Mouse (Mus musculus) 416B (cell line): ENCODE results near the gene Alkbh2.

Experiments
- DNase-seq: peaks from one replicate; pipeline ENCODE4 v3.0.0; 2011; ENCODE audit warnings: low read depth

Alkbh2 gene

DNA sequence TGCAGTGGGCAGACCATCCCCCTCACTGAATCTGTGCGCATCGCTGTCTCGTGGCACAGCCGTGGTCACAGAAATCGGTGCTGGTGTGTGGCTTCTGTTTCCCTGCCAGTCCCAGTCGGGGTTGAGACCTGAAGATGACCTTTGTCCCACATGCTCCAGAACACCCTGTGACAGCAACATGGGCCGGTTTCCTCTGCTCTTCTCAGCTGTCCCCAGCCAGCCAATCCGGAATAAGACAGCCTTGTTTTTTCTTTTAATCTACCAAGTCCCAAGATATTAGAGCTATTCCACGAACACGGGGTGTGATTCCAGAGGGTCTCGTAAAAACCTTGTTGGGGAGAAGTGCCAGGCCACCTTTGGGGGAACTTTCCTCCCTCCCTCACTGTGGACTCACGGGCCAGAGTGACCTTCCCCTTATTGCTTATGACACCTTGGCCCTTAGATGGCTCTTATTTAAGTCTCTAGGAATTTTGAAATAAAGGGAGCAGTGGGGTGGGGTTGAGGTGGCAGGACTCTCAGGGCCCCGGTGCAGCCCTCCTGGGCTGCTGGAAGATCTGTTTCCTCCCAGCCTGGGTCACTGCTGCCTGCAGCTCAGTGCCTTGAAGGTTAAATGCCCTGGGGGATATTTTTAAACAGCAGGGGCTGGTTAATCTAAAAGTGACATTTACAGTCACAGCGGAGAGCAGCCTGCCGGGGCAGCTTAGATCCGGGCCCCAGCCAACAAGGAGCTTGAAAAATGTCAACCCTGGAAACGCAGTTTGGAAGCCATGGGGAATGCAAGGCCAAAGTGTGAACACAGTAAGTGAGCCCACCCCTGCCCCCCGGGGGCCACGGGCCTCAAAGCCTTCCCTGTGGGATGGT lies 18.2 kb upstream of the Alkbh2 start, which contains the start of gene Acacb:
Gene Acacb, plus strand, starts transcription at position 508 of the 861 bp plus-strand sequence.
- no peak for DNase-seq

DNA sequence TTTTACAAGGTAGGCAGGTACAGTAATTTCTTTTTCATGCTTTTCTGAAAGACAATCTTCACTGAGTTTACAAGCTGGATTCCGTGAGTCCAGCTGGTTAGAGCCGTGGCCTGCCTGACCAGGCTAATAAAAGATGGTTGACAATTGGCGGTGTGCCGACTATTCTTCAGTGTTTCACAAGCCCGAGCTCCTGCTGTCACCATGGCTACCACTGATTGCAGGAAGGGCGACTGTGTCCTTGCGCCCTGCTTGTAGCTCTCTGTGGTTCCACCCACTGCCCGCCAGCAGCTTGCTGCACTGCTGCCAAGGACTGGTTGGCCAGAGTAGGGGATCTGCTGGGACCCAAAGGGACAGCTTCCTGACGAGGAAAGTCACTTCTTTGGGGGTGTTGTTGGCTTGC lies 11.2 kb upstream of the Alkbh2 start:
- peak; percentile 34 for DNase-seq

DNA sequence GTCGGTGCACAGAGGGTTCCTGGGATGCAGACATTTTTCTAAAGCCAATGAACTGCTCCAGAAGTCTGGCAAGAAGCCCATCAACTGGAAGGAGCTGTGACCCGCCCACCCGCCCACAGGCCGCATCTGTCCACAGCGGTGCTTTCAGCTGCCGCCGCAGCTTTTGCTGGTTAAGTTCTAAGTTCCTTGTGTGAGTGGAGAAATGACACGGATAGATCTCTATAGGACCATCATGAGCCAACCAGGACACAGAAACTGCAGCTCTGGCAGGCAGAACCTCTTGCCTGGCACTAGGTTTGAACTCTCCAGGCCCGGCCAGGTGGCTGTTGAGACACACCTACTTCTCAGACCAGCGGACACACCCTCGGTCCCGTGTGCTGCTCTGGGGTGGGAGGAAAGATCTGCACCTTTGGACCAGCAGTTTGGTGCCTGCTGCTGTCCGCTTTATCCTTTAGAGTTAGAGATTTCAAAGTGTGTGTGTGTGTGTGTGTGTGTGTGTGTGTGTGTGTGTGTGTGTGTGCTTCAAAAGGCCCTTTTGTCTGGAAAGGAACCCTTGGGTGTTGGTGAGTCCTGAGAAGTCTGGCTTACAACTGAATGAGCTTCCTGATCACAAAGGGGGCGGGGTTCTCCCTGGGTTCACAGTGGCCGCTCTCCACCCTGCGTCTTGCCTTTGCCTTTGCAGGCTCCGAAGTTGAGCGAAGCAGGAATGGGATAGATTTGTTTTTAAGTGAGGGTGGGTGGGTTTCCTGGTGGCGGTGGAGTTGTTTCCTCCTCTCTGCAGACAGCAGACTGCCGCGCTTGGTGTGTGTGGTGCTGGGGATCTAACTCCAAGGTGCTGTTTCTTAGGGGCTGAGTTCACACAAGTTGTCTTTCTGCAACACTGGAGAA lies 10.5 kb upstream of the Alkbh2 start:
- no peak for DNase-seq

DNA sequence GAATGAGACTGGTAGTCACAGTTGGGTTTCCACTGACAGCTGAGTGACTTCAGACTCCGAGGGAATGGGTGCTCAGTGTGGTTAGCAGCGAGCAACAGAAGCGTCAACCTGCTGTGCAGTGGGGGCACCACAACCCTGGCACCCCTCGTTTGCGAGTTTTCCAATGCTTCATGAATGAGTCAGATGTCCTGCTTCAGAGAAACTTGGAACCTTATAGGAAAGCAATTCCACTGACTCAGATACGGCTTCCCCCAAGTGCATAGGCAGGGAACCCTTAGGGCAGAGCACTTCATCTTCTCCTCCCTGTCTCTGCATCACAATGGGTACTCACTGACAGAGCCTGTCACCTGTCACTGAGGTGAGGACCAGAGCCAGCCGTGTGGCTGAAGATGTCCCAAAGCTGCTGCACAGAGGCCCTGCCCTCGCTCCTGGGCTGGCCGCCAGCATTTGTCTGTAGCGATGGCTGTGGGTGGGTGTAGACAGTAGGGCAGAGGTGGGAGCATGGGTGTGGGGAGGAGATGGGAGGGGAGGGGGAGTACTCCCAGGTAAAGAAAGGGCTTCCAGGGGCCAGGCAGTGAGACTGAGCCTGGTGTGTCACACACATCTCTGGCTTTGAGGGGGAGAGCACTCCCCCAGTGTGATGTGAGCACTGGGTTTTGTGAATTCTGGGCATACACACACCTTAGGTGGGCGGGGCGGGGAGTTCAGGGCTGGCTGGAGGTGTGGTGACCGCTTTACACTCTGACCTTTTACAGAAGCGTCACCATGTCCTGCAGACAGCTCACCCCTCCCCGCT lies 9.7 kb upstream of the Alkbh2 start:
- DNase-seq, result no peak

DNA sequence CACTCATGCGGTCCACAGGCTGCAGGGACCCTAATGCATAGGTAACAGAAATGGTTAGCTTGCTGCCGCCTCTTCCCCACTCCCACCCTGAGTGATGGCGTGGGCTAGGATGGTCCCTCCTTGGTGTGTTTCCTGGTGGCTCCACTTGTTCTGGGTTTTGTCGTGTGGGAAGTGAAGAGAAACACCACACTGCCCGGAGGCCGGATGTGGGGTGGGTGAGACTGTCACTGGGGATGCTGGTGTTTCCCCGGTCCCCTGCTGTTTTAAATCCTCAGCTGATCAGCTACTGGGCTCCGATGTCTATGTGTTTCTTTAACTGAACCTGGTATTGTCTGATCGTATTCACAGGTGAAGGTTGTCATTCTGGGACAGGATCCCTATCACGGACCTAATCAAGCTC lies 7.5 kb upstream of the Alkbh2 start:
- DNase-seq, result peak; percentile 53

DNA sequence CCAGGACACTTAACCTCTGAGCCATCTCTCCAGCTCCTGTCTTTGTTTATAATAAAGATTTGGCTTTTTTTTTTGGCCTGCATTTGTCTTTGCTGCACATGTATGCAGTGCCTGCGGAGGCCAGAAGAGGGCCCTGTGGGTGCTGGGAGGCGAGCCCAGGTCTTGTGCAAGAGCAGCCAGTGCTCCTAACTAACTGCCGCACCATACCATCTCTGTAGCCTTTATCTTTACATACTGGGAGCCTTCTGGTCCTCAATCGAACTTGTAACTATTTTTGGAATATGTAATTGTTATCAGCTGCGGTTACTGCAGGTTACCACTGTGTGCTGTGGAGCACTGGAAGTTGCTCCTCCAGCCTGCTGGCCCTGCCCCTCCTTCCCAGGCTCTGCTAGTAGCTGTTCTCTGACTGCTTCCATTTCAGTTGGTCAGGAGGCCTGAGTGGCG lies 6.1 kb upstream of the Alkbh2 start:
- DNase-seq, result peak; percentile 85

DNA sequence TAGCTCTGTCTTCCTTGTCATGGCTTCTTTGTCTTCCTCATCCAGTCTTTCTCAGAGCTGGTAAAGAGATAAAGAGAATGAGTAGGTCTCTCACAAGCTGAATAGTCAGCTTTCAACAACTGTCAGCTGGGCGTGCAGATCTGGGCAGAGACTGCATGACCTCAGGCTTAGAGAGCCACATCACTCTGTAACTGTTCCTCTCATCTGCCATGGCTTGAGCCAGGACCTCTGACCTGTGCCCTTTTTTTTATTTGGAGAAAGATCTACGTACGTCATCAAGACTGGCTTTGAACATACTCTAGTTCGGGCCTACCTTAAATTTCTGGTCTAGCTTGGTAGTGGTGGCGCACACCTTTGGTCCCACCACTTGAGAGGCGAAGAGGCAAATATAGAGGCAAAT lies 4.8 kb upstream of the Alkbh2 start:
- no peak for DNase-seq

DNA sequence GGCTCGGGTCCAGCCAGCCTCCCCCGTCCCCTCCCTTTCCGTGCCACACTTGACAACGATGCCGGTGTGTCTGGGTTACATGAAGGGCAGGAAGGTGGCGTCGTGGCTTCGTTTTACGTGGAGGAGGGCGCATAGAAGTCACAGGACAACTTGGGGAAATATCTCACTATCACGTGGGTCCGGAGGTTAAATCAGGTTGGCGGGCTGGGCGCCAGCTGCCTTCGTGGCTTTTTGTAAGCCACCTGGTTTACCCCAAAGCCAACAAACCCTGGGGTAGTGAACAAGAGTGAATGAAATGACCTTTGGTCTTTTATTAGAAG lies 3.5 kb upstream of the Alkbh2 start:
- DNase-seq, result peak; percentile 86

DNA sequence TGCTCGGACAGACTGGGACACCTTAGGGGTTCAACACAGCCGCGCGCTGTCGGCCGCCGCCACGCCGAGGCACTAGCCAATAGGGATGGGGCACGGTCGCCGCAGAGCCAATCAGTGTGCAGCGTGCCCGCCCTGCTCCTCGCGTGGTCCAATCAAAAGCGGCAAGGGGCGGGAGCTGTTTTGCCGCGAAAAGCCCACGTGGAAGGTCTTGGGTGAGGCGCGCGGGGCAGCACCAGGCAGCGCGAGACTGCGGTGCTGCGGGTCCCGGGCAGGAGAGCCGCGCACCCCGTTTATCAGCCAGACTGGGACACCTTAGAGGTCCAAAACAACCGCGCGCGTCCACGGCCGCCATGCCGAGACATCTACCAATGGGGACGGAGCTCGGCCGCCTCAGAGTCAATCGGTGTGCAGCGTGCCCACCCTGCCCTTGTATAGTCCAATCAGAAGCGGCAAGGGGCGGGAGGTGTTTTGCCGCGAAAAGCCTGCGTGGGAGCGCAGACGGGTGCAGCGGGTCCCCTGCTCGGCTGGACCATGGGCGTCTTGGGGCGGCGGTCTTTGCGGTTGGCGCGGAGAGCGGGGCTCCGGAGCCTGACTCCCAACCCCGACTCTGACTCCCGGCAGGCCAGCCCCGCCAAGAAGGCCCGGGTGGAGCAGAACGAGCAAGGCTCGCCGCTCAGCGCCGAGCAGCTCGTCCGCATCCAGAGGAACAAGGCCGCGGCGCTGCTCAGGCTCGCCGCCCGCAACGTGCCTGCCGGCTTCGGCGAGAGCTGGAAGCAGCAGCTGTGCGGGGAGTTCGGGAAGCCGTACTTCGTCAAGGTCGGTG lies 2.9 kb upstream of the Alkbh2 start:
- DNase-seq, result peak; percentile 93

DNA sequence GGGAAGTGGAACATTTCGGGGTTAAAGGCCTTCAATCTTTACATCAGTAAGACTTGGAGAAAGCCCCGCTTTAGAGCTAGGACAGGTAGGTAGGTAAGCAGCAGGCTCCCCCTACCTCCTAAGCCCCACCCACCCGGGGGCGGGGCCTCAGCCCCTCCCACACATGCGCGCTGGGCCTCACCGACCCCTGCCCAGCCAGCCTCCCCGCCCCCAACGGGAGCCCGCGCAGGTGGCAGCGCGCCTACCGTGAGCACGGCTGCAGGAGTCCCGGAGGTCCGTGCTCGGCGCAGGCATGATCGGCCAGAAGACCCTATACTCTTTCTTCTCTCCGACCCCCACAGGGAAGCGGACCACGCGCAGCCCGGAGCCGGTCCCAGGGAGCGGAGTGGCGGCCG lies 2.2 kb upstream of the Alkbh2 start, which contains the start of gene Ung:
Gene Ung, plus strand, starts transcription at position 176 of the 395 bp plus-strand sequence.
- peak; percentile 37 for DNase-seq

DNA sequence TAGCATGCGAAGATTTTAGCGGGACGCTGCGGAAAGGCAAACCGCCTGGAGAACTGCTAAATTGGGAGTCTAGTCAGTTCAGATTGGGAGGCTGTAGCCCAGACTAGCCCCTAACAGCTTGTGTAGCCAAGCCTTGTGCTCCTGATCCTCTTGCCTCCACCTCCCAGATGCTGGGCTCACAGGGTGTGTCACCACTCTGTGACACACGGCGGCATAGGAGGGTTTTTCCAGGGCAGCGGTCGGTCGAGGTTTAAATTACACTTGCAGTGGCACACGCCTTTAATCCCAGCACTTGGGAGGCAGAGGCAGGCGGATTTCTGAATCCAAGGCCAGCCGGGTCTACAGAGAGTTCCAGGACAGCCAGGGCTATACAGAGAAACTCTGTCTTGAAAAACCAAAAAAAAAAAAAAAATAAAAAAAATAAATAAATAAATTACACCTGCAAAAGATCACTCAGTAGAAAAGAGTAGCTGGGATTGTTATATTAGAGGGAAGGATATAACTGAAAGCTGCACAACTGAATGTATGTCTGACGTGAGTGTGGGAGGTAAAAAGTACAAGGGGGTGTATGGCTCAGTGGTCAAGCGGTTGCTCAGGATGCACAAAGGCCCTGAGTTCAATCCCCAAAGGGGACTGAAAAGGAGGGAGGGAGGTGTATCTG lies 1.7 kb upstream of the Alkbh2 start:
- no peak for DNase-seq

DNA sequence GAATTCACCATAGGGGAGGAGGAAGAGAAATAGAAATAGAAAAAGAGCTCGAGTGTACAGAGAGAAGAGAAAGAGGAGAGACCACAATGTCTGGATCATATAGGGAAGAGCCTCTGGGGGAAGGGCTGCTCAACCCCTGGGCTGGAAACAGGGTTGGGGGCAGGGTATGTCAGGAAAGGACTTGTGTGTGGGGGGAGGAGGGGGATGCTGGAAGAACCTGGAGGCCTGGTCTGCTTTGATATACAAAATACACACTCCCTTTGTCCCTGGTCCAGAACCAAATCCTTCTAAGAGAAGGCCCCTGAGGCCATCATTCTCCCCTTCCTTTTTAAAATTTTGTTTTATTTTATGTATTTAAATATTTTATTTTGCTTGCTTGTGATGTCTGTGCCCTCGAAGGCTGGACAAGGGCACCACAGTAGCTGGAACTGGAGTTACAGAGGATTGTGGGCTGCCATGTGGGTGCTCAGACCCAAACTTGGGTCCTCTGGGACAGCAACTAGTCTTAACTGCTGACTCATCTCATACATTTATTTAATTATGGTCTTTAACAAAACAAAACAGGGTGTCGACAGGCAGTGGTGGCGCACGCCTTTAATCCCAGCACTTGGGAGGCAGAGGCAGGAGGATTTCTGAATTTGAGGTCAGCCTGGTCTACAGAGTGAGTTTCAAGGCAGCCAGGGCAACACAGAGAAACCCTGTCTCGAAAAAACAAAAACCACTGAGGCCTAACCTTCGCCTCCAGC lies 1.3 kb downstream of the Alkbh2 start:
- DNase-seq, result no peak

DNA sequence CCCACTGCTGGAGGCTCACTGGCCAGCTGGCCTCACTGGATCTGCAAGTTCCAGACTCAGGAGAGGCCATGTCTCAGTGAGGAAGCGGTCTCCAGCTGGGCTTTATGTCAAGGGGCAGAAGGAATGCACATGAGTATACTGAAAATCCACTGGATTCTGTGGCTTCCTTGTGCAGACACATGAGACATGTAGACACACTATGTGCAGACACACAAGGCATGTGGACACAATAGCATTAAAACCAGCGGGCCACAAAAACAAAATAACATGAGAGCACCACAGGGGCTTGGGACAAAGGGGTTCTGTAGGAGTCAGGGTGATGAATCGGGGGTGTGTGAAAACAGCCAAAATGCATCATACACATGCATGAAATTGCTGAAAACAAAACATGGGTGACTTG lies 2.0 kb downstream of the Alkbh2 start:
- DNase-seq, result no peak

DNA sequence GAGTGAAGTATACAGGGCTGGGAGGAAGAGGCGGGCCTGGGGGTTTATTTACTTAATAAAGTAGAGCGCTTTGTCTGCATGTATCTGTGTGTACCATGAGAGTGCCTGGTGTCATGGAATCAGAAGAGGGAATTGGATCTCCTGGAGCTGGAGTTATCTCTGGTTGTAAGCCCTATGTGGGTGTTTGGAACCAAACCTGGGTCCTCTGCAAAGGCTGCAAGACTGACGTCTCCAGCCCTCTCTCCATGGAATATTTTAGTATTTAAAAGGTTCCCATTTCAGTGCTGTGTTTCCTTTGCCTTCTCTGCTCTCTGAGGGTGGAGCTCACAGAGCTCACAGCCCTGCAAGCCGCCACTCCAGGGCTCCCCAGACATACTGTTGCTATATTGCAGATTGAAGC lies 8.2 kb downstream of the Alkbh2 start:
- no peak for DNase-seq

DNA sequence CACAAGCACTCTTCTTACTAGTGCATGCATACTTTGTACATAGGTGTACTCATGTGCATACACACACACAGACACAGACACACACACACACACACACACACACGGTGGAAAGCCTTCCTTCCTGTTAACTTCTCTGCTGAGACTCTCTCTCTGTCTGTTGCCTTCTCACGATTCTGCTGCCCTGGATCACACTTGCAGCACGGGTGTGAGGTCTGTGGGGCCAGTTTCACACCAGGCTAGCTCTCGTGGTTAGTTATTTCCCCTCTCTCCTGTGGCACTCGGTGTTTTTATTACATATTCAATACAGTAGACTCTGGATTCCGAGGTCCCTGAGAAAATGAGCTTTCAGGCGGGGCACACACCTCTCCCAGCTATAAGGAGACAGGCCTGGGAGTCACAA lies 11.4 kb downstream of the Alkbh2 start:
- DNase-seq, result no peak

DNA sequence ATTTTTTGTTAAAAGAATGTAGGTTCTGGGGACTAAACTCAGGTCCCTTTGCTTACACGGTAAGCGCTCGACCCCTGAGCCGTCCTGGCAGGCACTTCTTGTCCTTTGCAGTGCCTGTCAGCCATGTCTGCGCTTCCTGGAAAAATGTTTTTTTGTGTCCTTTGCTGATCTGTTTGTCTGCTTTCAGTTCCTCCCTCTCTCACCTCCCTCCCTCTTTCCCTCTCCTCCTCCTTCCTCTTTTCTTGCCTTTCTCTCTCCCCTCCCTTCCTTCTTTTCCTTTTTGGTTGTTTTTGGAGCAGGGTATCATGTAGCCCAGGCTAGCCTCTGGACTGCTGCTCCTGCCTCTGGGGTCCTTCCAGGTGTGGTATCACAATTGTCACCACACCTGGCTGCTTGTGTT lies 13.0 kb downstream of the Alkbh2 start:
- DNase-seq, result no peak

DNA sequence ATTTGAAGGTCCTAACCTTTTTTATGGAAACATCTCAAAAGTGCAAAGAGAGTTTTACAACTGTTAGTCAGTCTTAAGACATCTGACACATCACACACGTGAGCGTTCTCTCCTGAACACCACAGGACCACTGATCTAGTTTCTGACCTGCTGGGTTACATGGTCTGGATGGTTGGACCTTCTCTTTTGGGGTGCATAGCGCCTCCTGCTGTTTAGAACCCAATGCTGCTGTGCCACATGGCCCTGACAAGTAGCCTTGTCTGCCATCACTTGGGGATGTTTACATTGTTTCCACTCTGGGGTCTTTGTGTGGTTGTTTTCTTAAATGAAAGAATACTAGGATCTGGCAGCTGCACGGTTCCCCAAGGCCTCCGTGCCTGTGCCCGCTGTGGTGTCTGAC lies 14.7 kb downstream of the Alkbh2 start:
- peak; percentile 36 for DNase-seq

DNA sequence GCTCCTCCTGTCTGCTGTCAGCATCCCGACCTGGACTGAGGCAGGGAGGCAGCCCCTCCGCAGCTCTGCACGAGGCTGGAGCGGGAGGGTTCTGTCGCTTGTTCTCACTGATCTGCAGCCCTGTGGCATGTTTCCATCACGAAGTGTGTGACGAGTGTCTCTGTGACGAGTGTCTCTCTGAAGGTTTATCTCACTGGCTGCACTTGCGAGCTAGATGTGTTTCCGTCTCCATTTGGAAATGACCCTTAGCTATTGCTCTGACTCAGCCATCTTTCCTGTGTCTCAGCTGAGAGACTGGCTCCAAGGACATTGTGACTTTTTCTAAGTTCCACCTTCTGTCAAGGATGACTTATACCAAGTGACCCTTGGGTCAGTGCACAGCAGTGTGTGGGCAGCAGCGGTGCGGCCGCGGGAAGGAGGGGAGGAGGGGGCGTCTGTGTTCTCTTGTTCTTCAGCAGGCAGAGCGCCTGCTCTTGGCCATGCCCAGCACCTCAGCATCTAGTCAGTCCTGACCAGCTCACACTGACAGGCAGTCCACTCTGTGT lies 21.6 kb downstream of the Alkbh2 start:
- DNase-seq, result no peak

DNA sequence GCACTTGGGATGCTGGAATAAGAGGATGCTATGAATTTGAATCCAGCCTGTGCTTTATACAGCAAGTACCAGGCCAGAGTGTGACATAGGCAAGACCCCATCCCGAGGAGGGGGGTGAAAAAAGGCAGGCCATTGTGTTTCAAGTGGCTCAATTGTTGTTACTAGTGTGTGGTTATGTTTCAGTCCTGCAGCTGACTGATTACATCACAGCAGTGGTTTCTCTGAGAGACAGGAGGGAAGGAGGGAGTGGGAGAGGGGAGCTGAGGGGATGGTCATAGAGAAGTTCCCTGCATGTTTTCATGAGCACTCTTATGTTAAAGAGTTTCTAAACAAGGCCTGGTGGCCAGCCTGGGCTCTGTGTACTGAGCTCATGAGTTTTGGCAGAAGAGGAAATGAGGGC lies 25.2 kb downstream of the Alkbh2 start:
- peak; percentile 29 for DNase-seq

DNA sequence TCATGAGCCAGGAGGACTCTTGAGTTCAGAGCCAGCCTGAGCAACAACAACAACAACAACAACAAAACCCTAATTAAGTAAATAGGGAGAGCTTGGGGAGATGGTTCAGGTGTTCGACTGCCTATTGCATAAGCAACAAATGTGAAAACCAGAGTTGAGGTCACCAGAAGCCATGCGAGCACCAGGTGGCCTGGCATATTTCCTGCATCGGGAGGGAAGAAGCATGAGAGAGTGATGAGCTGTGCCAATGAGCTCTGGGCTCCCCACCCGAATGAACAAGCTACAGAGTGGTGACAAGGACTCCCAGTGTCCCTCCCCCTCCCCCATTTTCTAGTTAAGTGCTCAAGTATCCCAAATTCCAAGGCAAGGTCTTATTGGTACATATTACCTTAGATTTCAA lies 26.1 kb downstream of the Alkbh2 start:
- DNase-seq, result no peak
